Mouse (Mus musculus) adrenal gland, postnatal 10 days (tissue): ENCODE measurements at regions not wholly inside any gene's neighbourhood (a gene's known extent, or its start where the extent isn't known, plus 50 kb on each side); places are given as distances from the start of the nearest gene placed in this dataset.

Experiments
- DNase-seq: peaks from one replicate; pipeline ENCODE4 v3.0.0; 2021; ENCODE audit warnings: mixed read lengths

DNA sequence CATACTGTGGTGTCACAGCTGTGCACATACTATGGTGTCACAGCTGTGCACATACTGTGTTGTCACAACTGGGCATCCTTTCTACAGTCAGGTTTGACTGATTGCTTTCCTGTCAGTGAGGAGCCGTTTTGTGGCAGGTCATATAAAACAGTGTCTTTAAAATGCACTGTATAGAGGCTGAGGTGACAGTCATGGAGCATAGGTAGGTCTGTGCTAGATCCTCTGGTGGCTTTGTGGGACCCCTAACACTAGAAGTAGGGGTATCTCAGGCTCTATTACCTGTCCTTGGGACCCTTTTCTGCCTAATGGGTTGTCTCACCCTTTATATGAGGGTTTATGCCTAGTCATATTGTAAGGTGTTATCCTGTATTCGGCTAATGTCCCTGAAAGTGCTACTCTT lies 132.4 kb upstream of the Map3k7 start:
- DNase-seq: no peak

DNA sequence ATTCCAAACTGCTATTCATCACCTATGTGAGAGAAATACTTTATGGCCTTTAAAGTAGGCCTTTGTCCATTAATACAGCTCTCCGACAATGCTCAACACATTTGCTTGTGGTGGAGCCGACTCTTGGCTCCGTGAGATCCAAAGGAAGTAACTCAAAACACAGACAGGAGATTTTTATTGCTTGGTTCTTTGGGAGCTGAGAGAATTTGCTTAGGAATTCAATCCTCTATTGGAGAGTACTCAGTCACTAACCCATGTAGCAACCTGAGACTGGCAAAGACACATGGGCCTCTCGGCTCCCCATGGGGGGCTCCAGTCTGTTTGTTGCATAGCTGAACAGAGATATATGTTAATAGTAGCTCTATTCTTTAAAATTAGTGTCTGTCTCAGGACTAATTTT lies 130.1 kb upstream of the Map3k7 start:
- no peak for DNase-seq

DNA sequence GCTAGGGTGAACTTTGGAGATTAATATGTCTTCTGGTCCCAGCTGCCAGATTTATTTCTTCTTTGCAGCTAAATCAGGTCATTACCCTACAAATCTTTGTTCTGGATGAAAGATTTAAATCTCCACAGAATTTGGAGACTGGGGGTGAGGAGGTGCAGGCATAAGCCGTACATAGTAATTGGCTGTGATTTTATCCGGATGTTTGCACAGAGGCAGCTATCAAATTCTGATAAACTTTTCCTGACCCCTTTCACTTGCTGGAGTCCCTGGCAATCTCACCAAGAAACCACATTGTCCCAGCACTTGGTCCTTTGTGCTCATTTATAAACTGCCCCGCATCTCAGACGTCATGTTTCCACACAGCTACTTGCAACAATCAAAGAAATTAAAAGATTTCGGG lies 128.8 kb upstream of the Map3k7 start:
- DNase-seq: no peak

DNA sequence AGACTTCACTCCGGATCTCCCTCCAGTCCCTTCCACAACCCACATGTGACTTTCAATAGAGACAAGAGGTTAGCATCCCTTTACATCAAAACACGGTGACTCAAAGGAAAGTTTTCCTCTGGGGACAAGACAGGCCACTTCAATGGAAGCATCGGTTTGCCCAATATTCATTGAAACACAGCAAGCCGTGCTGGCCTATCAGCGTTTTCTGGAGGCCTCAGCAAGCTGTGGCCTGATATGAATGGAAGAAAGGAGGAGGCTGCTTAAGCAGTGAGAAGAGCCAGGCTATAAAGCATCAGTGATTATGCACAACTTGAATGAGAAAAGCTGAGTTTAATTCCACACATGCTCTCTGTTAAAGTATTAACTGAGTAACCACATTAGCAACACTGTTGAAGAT lies 125.3 kb upstream of the Map3k7 start:
- no peak for DNase-seq

DNA sequence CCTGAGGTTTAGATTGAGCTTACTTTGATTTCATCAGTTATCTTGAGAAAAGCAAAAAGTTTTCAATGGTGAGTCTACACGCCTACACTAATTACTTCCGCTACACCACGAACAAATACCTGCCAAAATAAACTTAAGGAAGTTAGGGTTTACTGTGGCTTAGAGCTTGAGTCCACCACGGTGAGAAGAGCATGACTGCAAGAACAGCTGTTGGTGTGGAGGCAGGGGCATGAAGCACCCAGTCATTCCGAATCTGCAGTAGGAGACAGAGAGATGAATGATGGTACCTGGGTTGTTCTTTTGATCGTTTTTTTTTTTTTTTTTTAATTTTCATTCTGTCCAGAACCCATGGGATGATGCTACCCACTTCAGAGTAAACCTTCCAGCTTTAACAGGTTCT lies 114.1 kb upstream of the Map3k7 start:
- no peak for DNase-seq

DNA sequence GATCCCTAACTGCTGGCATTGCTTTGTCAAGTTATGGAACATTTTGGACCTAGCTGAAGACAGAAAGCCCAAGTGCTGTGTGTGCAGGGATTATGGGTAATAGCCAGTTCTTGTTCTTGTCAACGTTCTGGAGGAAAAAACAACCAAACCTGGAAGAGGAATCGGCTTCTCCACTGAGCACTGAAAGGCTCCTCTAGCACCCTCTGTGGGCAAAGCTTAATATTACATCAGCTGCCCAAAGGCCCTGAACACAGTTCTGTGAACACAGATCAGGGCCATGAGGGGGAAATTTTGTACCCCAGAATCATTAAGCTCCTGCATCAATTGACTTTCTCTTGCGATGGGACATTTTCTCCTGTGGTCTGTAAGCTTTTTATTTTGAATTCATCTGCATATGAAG lies 112.9 kb upstream of the Map3k7 start:
- peak; percentile 53 for DNase-seq

DNA sequence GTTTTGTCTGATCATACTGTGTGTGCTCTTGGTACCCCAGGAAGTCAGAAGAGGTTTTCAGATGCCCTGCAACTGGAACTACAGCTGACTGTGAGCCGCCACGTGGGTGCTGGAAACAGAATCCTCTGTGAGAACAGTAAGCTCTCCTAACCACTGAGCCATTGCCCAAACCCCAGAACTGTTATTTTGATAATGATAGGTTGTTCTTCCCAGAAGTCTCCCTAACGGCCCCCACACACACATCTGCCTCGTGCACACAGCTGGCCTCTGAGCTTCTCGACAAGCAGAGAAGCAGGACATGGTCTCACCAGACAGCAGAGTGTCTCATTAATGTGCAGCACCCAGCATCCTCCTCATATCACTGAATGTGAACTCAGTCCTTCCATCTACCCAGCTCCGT lies 110.0 kb upstream of the Map3k7 start:
- no peak for DNase-seq

DNA sequence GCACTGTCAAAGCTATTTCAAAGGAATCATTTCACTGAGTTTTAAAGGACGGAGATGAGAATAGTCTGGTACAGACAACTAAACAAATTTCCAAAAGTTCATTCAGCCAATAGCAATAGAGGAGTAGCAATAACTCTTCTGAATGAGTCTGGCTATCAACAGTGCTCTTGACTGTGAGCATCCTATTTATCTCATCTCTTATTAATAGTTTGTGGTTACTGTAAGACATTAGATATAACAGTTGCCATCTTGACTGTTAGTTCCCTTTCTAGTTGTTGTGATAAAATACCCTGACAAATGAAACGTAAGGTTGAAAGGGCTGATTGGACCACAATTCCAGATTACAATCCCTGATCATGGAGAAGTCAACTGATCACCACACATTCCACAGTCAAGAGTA lies 103.5 kb upstream of the Map3k7 start:
- DNase-seq: no peak

DNA sequence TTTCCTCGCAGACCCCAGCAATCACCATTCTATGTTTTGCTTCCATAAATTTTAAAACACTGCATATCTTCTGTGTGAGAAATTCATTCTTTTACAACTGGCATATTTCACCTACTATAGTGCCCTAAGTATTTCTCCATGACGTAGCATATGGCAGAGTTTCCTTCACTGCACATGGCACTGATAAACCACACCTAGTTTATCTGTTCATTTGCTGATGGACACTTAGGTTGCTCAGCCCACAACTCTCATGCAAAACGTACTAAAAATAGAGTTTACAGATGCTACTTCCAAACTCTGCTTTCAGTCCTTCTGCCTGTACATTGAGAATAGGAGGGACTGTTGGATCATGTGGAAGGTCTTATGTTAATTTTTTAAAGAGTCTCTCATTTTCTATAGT lies 102.7 kb upstream of the Map3k7 start:
- no peak for DNase-seq

DNA sequence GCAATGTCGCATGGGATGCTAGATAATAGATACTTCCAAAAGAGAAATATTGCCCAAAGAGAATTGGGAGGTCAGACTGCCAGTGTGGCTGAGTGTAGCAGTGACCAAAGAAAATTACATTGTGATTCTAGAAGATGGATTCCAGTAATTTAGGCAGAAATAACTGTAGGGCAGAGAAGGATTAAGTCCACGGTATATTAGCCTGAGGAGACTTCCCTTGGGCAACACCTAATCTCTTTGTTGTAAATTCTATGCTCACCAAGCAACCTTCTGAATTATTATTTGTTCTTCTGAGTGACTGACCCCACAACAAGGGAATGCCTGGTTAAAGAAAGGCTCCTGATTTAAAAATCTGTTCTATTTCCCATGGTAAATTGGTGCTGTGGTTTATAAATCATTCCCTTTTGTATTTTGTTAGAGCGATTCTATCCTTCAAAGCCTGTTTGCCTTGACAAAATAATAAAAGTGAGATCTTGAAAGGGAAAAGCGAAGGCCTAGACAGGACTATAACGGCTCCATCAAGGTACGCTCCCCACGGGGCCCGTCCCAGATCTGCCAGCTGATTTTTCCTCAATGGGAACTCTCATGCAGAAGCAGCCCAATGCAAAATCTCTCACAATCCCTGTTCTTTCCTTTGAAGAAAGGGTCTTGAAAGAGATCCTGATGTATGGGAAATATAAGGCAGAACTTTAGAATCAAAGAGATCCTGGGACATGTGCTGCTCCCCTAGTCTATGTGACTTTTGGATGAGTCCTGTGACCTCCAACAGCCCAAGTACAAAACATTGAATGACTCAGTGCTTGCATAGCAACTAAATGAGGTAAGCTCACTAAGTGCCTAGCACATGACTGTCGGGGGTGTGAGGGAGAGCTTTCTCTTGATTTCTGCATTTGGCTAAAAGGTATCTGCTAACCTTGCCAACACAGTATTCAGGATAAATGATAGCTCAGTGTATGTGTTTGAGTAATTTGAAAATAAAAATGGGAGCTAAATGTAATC lies 90.6 kb upstream of the Map3k7 start:
- DNase-seq: peak; percentile 13

DNA sequence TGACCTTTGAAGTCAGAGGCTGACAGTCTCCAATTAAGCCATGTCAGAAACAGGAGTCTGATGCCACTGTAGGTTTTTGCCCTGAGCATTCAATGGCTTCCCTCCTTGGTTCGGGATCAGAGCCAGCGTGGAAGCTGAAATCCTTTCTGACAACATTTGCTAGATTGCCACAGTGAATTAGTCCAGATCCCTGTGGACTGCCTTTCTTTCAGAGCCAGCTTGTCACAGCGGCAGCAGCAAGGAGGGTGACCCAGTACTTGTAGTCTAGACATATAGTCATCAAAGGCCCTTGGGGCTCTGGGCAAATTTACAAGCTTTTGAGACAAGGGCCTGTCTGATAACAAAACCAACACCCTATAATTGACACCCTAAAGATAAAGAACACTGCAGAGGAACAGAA lies 86.5 kb upstream of the Map3k7 start:
- DNase-seq: peak; percentile 33

DNA sequence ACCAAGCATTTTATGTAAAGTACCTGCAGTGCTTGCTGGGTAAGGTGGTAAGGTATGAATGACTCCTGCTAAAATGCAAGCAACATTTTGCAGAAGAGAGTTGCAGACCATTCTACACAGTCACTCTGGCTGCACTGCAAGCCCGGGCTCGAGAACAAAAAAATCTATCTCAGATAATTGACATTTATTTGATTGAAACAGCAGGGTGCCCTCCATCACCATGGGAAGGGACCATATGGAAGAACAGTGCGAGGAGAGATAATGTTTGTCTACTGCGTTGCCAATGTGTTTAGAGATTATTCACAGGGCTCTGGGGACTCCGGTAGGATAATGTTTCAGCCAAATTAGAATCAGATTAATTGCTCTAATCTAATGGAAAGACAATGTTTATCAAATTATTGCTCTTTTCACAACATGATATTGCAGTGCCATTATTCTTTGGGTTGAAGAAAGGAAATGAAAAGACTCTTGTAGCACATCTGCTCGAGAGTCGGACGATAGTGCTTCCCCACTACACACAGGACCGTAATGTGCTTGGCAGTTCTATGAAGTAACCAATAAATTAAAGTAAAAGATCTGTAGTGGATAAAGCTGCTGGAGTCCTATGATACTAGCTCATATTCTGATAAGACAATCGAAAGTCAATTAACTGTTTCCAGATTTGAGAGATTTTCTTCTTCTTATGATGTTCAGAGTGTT lies 85.3 kb upstream of the Map3k7 start:
- no peak for DNase-seq

DNA sequence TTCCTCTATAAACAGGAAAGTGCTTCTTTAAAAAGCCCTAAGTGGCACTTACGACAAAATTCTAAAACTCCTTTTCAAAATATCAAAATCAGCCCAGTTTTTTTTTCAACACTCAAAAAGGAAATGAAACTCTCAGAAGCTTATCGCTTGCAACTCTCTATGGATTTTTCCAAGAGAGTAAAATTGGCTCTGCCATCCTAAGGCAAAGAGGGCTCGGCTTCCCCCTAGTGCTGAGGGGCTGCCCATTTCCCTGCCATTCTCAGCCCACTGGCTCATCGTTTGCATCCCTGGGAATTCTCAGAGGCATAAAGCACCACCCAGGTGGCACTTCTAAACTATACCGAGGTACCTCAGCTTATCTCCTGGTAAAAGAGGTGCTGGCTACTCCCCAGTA lies 84.7 kb upstream of the Map3k7 start:
- DNase-seq: no peak

DNA sequence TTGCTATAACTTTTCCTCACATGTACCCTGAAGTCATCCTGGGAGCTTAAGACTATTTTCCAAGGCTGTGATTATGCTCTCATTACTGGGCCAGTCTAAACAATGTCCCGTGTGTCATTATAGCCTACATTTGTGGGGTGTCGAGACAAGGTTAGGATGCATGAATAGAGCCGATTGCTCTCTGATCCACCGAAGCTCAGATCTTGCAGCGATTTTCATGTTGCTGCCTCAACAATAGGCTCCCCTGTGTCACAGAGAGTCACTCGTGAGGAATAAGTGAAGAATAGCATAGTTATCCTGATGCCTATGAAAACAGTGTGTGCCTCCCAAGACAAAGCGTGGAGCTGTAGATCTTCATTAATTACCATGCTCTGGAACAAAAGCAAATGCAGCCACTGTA lies 83.7 kb upstream of the Map3k7 start:
- DNase-seq: no peak

DNA sequence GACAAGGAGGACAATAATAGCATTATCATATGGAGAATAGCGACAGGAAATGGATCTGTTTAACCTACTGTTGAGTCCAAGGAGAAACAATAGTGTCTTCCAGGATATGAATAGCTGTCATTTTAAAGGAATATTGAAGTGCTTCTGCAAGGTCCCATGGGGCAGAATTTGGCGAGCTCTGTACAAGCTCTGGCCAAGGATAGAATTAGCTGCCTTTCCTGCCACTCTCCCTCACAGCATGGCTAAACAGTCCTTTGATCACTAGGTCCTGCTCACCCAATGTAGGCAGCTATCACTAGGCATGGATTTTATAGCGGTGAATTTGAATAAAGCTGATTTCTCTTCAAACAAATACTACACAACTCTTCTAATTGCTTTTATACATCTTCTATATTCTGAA lies 74.2 kb upstream of the Map3k7 start:
- peak; percentile 57 for DNase-seq

DNA sequence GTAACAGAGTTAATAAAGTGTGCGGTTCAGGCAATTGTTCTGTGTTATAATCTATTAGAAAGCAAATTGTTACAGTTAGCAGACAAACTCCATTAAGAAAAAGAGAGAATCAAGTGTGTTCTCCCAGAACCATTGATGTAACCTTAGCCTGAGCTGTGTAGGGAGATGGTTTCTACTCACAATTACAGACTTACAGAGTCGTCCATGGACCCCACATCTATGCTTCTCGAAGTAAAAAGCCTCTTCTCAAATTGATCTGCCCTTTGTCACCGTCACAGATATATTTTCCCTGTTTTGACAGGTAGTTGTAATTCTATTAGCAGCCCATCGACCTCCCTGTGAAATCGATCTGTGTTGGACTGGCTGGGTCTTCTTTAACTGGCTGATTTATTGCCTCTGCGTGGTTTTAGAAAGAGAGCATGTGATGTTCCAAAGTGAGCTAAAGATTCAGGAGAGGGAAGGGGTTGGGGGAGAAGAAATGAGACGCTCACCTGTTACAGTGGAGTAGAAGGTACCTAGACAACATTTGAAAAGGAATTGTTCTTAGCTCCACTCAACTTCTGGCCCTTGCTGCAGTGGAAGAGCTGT lies 54.7 kb upstream of the Map3k7 start:
- DNase-seq: no peak
